Mouse (Mus musculus) lung, postnatal 14 days (tissue): ENCODE results near the gene Dusp5.

Experiments used
- DNase-seq: peaks from one replicate; pipeline ENCODE4 v3.0.0; 2021

The Dusp5 gene

DNA sequence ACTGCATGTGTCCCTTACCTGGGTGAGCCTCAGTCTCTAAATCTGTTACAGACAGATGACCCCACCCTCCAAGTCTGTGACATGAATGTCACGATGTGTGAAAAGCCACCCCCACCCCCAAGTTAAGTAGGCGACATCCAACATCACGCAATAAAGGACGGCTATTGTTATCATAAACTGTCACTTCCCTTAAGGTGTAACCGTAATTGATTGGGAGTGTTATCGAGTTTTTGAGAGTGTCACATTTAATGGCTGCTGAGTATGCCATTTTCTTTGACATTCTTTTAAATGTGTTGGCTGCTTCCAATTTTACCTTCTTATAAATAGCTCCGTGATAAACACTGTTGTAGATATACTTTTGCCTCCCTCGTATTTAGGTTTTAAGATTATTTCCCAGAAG lies 9.4 kb upstream of the Dusp5 start:
- DNase-seq: no peak

DNA sequence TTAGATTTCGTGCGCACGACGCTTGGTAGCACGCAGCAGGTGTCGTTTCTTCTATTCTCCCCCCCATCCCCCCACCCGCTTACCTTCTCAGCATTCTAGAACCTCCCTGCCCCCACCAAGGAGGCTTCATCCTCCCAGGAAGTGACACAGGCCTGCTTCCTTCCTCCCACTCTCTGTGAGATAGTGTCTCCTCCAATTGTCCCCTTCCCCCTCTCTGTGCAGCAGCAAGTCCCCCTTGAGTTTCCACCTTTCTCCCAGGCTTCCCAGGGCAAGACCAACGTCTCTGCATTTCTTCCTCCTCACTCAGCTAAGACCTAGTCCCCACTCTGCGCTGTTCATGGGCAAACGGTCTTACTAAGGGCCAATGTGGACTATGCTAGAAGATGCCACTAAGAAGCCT lies 8.9 kb upstream of the Dusp5 start:
- DNase-seq: no peak

DNA sequence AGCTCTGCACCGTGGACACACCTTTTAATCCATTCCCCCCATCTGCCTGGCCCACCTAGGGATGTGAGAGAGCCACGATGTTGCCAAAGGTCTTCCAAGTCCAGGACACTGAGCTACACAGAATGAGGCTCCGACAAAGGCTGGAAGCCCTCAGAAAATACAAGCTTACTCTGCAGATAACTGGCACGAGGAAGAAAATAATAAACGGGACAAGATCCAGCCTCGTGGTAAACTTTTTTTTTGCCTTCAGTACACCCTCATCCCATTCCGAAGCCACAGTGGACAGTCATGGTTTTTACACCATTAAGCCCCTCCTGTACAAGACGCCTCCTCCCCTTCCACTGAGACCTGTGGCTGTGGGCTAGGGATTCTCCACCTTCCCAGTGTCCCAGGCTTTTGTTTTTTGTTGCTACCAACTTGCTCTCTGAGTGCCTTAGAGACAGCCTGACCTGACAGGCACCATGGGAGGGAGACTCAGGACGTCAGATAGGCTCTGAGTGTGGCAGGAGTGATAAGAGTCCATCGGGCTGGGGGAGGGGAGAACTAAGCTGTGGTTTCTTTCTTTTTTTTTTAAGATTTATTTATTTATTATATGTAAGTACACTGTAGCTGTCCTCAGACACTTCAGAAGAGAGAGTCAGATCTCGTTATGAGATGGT lies 7.6 kb upstream of the Dusp5 start:
- DNase-seq: no peak

DNA sequence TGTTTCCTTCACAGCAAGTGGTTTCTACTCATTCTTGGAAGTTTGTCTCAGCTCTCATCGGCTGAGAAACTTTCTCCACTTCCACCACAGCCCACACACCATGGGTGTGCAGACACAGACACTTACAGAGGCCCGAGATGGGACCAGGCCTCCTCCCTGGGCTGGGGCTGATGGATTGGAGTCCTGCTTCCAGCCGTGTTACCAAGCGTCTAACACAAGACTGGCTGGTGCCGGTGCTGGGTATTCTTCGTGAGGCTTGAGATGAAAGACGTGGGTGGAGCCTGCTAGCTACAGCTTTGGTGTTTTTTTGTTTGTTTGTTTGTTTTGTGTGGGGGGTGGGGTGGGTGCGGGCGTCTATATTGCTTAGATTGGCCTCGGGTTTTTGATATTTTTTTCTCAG lies 1.4 kb upstream of the Dusp5 start:
- no peak for DNase-seq

DNA sequence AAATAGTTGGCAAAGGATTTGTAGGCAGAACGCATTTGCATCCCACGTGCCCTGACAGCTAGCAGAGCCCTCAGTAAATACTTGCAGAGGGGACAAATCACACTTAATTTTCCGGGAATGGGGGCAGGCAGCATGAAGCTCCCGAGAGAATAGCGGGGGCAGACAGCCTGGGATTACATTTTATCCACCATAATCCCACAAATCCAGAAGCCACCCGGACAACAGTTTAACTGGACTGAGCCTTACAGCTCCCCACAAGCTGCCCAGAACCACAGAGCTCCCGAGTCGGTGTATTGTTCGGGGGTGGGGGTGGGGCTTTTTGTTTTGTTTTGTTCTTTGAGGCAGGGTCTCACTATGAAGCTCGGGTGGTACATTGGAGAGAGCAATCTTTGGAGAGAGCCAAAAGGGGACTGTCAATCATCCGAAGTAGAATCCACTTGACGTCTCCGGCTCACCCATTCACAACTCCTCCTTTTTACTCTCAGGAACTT lies 733 bp upstream of the Dusp5 start:
- no peak for DNase-seq

DNA sequence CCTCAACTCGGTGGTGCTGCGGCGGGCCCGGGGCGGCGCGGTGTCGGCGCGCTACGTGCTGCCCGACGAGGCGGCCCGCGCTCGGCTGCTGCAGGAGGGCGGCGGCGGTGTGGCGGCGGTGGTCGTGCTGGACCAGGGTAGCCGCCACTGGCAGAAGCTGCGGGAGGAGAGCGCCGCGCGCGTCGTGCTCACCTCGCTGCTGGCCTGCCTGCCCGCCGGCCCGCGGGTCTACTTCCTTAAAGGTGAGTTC lies 471 bp downstream of the Dusp5 start:
- no peak for DNase-seq

DNA sequence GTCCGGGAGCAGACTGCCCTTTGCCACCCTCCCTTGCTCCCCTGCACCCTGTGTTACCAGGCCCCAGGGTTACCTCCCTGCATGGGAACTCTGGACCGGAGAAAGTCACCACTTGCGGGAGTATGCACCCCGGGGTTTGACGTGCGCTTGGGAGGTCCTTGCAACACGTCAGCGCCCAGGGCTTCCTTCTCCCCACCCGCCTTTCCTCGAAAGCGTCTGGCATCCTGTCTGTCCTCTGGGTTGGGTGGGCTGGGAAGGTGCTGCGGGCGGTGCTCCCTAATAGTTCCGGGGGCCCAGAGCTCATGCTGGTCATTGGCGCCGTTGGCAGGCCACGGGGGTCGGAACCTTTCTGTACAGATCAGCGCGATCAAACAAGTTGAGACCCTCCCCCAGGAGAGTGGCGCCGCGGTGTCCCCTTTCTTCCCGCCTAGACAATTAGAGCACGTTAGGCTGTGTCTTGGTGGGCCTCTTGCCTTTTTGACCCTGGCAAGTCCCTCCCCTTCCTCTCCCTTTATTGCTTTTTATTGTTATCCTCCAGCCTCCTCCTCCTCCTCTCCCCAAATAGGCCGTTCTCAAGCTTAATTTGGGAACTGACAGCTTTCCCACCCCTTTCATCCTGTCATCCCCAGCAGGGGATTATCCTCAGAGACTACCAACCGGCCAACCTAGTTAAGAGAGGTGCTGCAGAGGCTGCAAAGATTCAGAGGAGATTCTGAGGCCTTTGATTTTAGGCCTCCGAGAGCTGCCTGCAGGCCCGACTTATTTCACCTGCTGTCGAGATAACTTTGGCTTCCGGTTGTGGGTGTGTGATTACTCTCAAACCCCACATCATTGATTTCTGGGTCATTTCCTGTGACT lies 1.0 kb downstream of the Dusp5 start:
- DNase-seq: peak; percentile 51

DNA sequence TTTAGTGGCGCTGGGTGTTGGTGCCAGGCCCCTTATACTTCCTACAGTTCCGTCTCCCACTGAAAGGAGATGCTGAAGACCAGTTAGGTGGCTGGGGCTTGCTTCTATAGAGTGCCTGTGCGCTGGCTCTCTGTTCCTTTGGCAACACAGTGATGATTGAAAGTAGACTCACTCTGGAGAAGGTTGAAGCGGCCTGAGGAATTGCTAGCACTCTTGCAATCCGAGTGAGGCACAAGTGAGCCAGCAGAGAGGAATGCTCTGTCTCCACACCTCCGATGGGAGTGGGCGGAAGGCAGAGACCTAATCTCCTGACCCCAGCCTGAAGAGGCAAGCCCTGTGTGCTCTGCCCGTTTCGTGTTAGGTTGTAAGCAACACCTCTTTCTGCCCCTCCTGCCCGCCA lies 2.5 kb downstream of the Dusp5 start:
- no peak for DNase-seq

DNA sequence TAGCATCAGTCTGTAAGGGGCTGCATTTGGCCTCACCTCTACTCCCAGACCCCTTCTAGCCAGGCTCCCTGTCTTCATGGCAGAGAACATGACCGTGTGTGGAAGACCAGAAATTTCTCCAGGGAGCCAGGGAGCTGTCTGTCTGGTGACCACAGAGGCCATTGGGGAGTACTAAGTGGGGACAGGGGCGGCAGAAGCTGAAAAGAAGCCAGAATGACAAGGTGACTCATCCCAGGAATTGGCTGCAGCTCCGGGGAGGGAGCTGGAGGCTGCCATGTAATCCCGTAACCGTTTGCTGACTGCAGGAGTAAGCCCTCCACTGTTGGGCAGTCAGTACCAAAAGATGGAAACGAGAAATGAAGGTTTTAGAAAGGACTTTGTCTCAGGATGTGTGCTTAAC lies 3.1 kb downstream of the Dusp5 start:
- DNase-seq: no peak

DNA sequence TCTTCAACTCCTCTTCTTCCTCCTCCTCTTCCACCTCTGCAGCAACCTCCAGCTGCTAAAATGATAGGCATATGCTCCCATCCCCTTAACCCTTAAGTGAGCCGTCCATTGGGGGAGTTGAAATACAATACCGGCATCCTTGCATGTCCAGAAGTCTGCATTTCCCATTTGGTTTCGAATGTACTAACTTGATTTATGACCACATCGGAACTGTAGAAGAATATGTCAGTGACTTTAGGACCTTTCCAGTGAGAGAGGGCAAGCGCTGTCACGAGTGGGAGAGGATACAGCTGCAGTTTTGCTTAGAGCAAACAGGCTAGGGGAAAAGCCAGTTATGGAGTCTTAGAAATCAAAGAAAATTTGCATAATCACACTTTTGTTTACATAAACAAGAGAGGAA lies 3.8 kb downstream of the Dusp5 start:
- DNase-seq: no peak

DNA sequence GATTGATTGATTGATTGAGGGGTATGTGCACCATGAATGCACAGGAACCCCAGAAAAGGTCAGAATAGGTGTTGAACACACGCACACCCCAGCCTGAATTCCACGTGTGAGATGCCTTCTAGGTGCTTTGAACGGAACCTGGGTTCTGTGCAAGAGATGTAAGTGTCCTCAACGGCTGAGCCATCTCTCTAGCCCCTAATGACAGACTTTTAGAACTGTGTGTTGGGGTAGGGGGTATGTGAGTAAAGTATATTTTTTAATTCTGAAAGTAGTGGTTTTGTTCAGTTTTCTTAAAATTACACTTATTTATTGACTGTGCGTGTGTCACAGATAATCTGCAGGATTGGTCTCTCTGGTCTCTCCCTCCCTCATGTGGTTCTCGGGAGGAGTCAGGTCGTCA lies 4.3 kb downstream of the Dusp5 start:
- DNase-seq: no peak

DNA sequence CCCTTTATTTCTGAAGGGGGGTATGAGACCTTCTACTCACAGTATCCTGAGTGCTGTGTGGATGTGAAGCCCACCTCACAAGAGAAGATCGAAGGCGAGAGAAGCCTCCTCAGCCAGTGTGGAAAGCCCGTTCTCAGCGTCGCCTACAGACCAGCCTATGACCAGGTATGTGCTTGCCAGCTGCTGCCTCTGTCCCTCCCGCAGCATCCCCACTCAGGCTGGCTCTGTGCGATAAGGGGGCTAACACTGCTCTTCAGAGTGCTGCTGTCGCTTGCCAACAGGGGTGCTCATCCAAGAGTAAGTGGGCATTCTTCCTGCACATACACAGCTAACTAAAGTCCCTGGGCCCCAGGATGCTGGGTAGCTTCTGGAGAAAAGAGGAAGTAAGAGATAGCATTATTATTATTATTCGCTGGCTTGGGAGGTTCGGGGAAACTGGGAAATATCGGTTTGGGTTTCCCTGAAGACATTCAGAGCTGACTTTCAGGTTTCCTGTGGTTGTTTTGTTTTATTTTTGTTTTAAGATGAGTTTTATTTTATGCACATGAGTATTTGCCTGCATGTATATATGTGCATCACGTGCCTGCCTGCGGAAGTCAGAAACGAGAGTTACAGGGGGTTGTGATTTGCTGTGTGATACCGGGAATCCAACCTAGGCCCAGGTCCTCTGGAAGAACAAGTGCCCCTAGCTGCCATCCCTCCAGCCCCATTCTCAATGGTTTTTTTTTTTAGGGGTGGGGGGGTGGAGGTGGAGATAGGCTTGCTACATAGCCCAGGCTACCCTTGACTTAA lies 5.1 kb downstream of the Dusp5 start:
- DNase-seq: no peak

DNA sequence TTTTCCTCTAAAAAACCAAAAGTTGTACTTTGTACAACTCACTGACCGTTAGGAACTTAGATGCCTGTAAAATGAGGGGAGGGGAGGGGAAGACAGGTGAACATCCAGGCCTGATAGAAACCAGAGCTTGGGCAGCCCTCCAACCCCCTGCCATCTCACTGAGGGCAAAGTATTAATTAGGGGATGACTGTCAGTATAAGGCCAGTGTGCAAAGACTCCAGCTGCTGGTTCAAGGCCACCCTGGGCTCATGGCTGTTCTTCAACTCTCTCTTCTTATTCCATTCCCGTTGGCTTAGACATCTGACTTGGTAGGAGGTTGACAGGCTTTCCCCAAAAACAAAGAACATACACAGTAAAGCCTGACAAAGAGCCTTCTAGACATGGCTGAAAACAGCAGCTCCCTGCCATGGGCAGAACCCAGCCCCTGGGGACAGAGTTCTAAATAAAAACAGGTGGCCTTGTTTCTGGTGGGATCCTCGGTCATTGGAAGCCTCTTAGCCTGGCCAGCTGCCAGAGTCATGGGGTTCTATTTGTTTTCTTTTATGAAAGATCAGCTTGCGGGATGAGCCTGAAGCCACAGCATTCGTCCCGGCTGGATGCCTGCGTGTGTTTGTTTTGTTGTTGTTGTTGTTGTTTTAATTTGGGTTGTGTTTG lies 6.0 kb downstream of the Dusp5 start:
- no peak for DNase-seq

DNA sequence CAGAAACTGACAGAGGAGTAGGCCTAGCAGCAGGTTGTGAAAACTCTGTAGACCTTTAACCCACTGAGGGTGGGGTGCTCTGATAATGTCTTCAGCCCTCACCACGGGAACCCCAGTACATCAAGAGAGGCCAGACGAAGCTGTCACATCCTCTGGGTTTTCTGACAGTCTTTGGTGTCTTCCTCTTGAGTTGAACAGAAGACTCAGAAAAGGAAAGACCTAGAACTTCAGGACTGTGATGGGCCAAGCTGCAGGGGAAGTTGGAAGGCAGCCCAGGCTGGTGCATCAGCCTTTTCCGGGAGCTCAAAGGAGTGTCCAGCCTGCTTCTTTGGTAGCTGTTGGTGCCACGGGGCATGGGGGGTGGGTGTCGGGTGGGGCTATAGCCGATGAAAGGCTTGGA lies 6.5 kb downstream of the Dusp5 start:
- DNase-seq: no peak

DNA sequence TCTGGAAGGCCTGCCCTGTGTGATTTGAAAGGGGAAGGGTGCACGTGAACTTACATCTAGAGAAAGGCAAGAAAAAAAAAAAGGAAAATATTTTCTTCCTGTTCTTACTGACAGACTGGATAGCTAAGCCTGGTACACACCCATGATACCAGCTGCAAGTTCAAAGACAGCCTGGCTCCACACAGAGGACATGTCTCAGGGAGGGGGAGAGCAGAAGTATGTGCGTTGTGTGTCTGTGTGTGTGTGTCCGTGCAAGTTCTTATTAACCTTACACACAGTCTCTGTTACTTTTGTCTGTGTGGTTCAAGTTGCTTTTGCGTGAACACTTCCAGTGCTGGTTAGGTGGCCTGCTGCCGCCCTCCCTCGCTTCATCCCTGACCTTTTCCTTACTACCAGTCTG lies 7.3 kb downstream of the Dusp5 start:
- DNase-seq: no peak

DNA sequence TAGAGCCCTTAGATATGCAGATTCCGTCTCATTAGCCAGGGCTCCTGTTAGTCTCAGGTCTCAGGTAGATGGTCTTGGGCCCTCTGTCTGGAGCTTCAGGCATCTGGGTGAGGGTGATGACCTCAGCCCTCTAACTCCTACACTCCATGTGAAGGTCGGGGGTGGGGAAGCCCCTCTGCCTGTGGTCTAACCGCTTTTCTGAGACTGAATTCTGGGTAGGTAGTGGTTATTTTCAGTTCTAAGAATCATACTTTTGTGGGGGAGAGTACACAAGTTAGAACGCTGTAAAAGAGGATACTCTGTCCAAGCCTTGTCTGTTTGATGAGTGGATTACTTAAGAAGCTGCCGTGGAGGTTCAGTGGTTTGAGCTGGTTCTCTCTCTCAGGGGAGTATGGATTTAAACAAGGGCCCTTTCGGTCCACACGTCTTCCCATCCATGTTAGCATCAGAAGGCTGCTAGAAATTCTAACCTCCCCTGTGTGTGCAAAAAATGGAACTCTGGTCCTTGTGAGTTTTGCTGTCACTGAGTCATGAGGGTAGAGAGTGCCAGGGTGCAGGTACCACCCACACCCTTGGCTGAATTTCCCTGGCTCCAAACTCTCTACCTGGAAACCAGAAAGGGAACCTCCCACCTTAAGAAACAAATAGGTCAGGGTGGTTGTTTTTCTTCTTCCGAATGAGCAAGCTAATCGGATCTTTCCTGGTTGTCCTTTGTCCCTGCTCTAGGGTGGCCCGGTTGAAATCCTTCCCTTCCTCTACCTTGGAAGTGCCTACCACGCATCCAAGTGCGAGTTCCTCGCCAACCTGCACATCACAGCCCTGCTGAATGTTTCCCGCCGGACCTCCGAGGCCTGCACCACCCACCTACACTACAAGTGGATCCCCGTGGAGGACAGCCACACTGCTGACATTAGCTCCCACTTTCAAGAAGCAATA lies 8.1 kb downstream of the Dusp5 start:
- no peak for DNase-seq

DNA sequence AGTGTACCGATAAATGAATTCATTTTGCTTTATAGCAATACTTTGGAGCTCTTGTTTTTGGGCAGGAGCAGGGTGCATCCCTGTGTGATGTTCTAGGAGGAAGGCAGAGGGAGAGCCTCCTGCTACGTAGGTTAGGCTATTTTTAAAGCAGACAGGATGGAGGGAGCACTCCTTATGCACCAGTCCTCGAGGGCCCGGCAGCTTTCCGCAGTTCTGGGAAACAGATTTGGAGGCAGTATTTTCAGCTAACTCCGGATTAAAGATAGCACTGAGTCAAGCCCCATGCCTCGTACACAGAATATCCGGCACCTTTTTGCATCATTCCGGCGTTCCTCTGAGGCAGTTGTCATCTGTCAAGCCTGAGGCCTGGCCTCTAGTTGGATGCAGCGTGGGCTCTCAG lies 9.1 kb downstream of the Dusp5 start:
- DNase-seq: no peak

DNA sequence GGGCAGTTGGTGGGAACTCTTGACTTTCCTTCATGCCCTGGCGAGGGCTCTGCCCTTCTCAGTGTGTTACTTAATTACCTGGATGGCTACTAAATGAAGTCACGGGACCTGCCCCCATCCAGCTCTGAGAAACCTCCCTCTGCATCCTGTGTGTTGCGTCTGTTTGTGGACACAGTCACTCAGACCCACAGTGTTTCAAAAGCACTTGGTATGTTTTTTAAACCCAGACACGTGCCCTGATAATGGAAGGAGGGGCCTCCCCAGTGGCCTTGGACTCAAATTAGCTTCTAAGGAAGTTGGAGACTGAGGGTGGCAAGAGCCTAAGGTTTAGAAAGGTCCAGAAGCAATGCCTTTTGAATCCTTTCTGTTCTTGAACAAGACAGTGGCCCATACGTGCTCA lies 9.9 kb downstream of the Dusp5 start:
- DNase-seq: no peak

DNA sequence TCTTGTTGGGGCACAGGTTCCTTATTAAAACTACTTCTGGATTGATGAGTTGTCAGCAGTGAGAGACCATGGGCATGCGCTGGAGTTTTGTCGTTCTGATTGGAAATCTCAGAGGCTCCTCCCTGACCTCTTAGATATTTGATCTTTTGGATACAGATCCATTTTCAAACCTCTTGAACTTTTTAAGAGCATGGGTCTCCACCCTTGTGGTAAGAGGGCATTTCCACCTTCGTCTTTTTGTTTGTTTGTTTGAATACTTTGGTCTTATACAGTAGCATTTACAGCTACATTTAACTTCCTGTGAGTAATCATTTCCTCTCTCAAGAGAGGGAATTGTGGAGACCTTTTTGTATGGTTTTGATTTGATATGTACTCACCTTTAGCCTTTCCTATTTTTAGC lies 10.4 kb downstream of the Dusp5 start:
- no peak for DNase-seq

DNA sequence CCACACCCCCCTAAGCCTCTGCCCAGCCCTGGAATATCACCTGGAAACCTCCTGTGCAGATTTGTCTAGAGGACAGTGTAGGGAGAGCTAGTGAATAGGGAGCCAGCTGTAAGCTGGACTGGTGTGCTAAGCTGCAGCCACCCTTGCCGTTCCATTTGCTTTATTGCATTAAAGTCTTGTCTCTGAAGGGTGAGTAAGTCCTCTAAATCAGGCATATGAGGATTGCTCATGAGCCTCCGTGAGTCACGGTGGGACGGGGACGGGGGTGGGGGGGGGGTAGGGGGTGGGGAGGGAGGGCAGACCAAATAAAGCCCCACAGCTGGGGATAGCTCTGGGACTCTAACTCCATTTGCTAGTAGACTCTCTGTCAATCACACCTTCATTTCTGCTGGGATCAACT lies 14.7 kb downstream of the Dusp5 start:
- DNase-seq: no peak

DNA sequence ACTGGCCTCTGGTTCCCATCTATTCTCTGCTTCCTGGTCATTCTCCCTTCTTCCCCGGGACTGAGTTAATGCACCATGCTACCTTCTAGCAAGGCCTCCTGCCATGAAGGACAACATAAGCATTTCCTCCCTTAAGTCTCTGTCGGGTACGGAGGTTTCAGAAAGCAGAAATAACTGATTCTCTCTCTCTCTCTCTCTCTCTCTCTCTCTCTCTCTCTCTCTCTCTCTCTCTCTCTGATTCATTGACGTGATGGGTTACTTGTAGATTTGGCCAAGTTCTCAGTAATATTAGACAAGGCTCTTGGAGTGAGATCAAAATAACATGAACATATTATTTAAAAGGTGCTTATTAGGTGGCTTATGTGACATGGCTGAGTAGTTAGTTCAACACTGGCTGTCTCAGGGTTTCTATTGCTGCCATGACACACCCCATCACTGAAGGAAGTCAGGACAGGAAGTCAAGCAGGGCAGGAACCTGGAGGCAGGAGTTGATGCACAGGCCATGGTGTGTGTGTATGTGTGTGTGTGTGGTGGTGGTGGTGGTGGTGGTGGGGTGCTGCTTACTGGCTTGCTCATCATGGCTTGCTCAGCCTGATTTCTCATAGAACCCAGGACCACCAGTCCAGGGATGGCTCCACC lies 16.1 kb downstream of the Dusp5 start:
- no peak for DNase-seq

DNA sequence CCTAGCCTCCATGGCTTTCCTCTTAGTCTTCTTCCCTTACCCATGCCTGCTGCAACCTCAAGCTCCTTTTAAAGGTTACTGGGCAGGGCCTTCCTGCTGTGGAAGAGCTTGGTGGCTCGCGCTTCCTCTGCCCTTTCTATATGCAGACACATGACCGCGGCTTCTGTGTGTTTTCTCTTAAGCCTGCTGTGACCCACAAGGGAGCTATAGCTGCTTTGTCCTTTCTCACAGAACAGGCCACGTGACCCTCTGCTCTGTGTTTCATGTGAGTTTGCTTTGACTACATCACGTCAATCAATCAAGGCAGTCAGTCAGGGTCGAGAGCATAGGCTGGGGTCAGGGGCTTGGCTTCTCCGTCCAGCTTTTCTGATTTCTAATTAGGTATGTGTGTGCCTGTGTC lies 18.7 kb downstream of the Dusp5 start:
- no peak for DNase-seq
